In the genomic region with DNA sequence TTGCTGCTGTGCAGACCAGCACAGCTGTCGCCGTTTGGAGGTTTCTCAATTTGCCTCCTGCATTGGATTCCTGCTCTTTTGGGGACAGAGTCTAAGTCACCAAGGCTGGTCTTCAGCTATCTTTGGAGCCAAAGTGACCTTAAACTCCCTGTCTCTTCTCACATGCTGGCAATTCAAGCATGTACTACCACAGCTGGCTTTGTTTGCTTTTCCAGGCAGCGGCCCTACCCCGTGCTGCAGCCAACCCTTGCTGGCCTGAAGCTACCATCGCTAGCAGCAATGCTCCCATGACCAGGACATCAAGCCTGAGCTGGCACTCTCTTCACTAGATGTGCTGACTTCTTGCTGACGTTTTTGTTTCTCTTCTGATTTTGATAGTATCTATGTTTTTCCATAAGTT, we compare ENCODE assay signal across 14 mouse cellular contexts. TPM values are rescaled to one million over a fixed set of nuclear protein-coding genes. Genes with fewer than 3 reads are reported as not detected.
DNase-seq lines count a peak whose midpoint lies in the region; ATAC-seq lines count a peak whose summit lies in the region.
"Had no signal": no experiment of that assay in that cellular context is flagged by ENCODE, and none has a peak within 500 bp of the region (broad histone marks: within the 10 kb centered on the region; RNA-seq: fewer than 3 reads in every experiment).

No protein-coding gene starts in this region.

- ATAC-seq in kidney, embryonic 16.5 days (ENCODE audit: low FRiP score, low TSS enrichment) = 0 out of 2 replicates have a peak, but pooled peaks have one; percentile 36
- ATAC-seq in hindbrain, embryonic 16.5 days = no peak
- ATAC-seq: midbrain, embryonic 16.5 days had no signal

- intact Hi-C loops in gastrocnemius, postnatal 14 days (cut with DNase I; ENCODE audit: low total_unique reads) = no loop called here
- intact Hi-C loops in heart, postnatal 36 days (cut with DNase I) = loop anchor here (5.0 kb wide), 1 partner anchor 42 kb away; a partner anchor contains a TSS

- peaks cover 9% of the 10 kb centered on the region for H3K36me3 ChIP-seq in kidney, embryonic 16.5 days (ENCODE audit: insufficient read depth, low read length)
- 0 out of 2 replicates have a peak, but pooled peaks cover 3% of the 10 kb centered on the region for H3K36me3 ChIP-seq in hindbrain, embryonic 16.5 days (ENCODE audit: control insufficient read depth, insufficient read depth, low read length)

- H3K9ac ChIP-seq in kidney, embryonic 16.5 days (replicated peaks; ENCODE audit: low read length) = no peak overlapping the region
- no peak overlapping the region for H3K9ac ChIP-seq in hindbrain, embryonic 16.5 days (ENCODE audit: low read depth, low read length)
- H3K9ac ChIP-seq: lung, embryonic 15.5 days had no signal

- peaks cover 21% of the 10 kb centered on the region for H3K4me1 ChIP-seq in kidney, embryonic 16.5 days (ENCODE audit: insufficient read depth, low read length)
- peaks cover 4% of the 10 kb centered on the region for H3K4me1 ChIP-seq in hindbrain, embryonic 16.5 days (ENCODE audit: control insufficient read depth, insufficient read depth, low read depth, low read length)

- no peak overlapping the region for H3K27ac ChIP-seq in kidney, embryonic 16.5 days (ENCODE audit: low read length)
- no peak overlapping the region for H3K27ac ChIP-seq in hindbrain, embryonic 16.5 days (ENCODE audit: low read depth, low read length)
- H3K27ac ChIP-seq: left cerebral cortex, adult 2 months; lung, embryonic 15.5 days had no signal

- H3K27me3 ChIP-seq in kidney, embryonic 16.5 days (ENCODE audit: insufficient read depth, low read length) = no peaks in the 10 kb centered on the region
- no peaks in the 10 kb centered on the region for H3K27me3 ChIP-seq in hindbrain, embryonic 16.5 days (replicated peaks; ENCODE audit: control insufficient read depth, insufficient read depth, low read length)
- H3K27me3 ChIP-seq: CH12.LX; lung, embryonic 15.5 days had no signal

- H3K9me3 ChIP-seq in kidney, embryonic 16.5 days (ENCODE audit: low read length) = no peaks in the 10 kb centered on the region
- H3K9me3 ChIP-seq in hindbrain, embryonic 16.5 days (ENCODE audit: control insufficient read depth, low read length) = no peaks in the 10 kb centered on the region
- H3K9me3 ChIP-seq: lung, embryonic 15.5 days had no signal

- DNase-seq in kidney, postnatal 14 days = no peak
- DNase-seq in gastrocnemius, postnatal 14 days = peak; percentile 44
- peak; percentile 32 to 33 for DNase-seq in heart, postnatal 36 days
- DNase-seq in skeletal muscle tissue, adult 2 months (ENCODE audit: low read depth, low spot score) = peak; percentile 45
- DNase-seq in cerebellum, postnatal 4 days (ENCODE audit: low spot score in 2 of 2) = no peak
- DNase-seq: cerebellum, postnatal 25 days; kidney, postnatal 10 days; thymus, adult 18-20 months had no signal

- no peak overlapping the region for H3K4me2 ChIP-seq in kidney, embryonic 16.5 days (replicated peaks; ENCODE audit: low read depth, low read length)
- no peak overlapping the region for H3K4me2 ChIP-seq in hindbrain, embryonic 16.5 days (ENCODE audit: low read length)
- H3K4me2 ChIP-seq: lung, embryonic 15.5 days had no signal

- WGBS in kidney, embryonic 16.5 days = 63% methylated on average over 6 of the region's 6 CpGs
- 79% methylated on average over 6 of the region's 6 CpGs for WGBS in hindbrain, embryonic 16.5 days

- no peak overlapping the region for H3K4me3 ChIP-seq in kidney, embryonic 16.5 days (ENCODE audit: low read length)
- no peak overlapping the region for H3K4me3 ChIP-seq in hindbrain, embryonic 16.5 days (ENCODE audit: low read length)
- H3K4me3 ChIP-seq: left cerebral cortex, adult 2 months; lung, embryonic 15.5 days had no signal

RNA-seq across cellular contexts. Expression of a gene that starts 15.2 kb away (rescaled TPM):
- 22.4 and 24.7 TPM in 2 replicates for polyA plus RNA-seq in kidney, embryonic 16.5 days (2015; fragmentation: Nextera tagmentation; extraction: Ambion mirVana)
- 10 to 100 TPM; 13.5 to 13.8 TPM for total RNA-seq in gastrocnemius, postnatal 14 days (2021)
- 10 to 100 TPM; 12.9 to 16.2 TPM for total RNA-seq in heart, postnatal 36 days (2021)
- polyA plus RNA-seq in hindbrain, embryonic 16.5 days (2015; fragmentation: Nextera tagmentation; extraction: Ambion mirVana) = 14.4 and 14.9 TPM in 2 replicates

RNA-seq across cellular contexts. Expression of a gene that starts 26.5 kb away (rescaled TPM):
- polyA plus RNA-seq in kidney, embryonic 16.5 days (2015; fragmentation: Nextera tagmentation; extraction: Ambion mirVana) = 44.3 and 46.4 TPM in 2 replicates
- total RNA-seq in gastrocnemius, postnatal 14 days (2021) = 10 to 100 TPM; 32.6 to 37.3 TPM
- 10 to 100 TPM; 38.2 to 40.7 TPM for total RNA-seq in heart, postnatal 36 days (2021)
- 52.5 and 54.3 TPM in 2 replicates for polyA plus RNA-seq in hindbrain, embryonic 16.5 days (2015; fragmentation: Nextera tagmentation; extraction: Ambion mirVana)

RNA-seq across cellular contexts. Expression of a gene that starts 42.4 kb away (rescaled TPM):
- 410 and 416 TPM in 2 replicates for polyA plus RNA-seq in kidney, embryonic 16.5 days (2015; fragmentation: Nextera tagmentation; extraction: Ambion mirVana)
- total RNA-seq in gastrocnemius, postnatal 14 days (2021) = 100 to 1,000 TPM; 256 to 280 TPM
- total RNA-seq in heart, postnatal 36 days (2021) = 100 to 1,000 TPM; 191 to 205 TPM
- polyA plus RNA-seq in hindbrain, embryonic 16.5 days (2015; fragmentation: Nextera tagmentation; extraction: Ambion mirVana) = 243 and 252 TPM in 2 replicates

RNA-seq across cellular contexts. Expression of a gene that starts 50.5 kb away (rescaled TPM):
- 1.3 and 2.6 TPM in 2 replicates for polyA plus RNA-seq in kidney, embryonic 16.5 days (2015; fragmentation: Nextera tagmentation; extraction: Ambion mirVana)
- total RNA-seq in gastrocnemius, postnatal 14 days (2021) = 1 to 10 TPM; 1.4 to 1.8 TPM
- 1 to 10 TPM; 7.3 to 7.4 TPM for total RNA-seq in heart, postnatal 36 days (2021)
- 0.42 and 0.56 TPM in 2 replicates for polyA plus RNA-seq in hindbrain, embryonic 16.5 days (2015; fragmentation: Nextera tagmentation; extraction: Ambion mirVana)

Comparison
In these comparisons a context has a peak if more than half of its experiments do, and no peak if none do; other contexts are left out.
1. DNase-seq: peak in gastrocnemius, postnatal 14 days (single experiment), heart, postnatal 36 days (2 of 2) and skeletal muscle tissue, adult 2 months (single experiment); none in kidney, postnatal 14 days (single experiment) and cerebellum, postnatal 4 days (0 of 2).